Mouse (Mus musculus) telencephalon, adult 2 months (tissue): Measurements from ENCODE around the gene Zfp709.
"Not testable (repeated sequence)": the region's sequence is repeated elsewhere in the genome, so short reads cannot be mapped to it uniquely, and the experiment has no call there.

Source experiments
- DNase-seq: peaks from one replicate; pipeline ENCODE4 v3.0.0-alpha.2; 2011; ENCODE audit warnings: low read depth, low spot score

Zfp709 gene

GRCm38 (mm10) chr8:71881618-71882274 lies at the start of gene Zfp709:
Gene Zfp709 (plus strand): TSS chr8:71882019.
- DNase-seq, result peak; percentile 85

- DNase-seq, result not testable (repeated sequence)
Measured at GRCm38 (mm10) chr8:71838207-71838606, 43.6 kb upstream of the Zfp709 start.

GRCm38 (mm10) chr8:71841201-71841817 lies 40.5 kb upstream of the Zfp709 start:
- DNase-seq, result not testable (repeated sequence)

- DNase-seq, result not testable (repeated sequence)
Measured at GRCm38 (mm10) chr8:71842476-71842875, 39.3 kb upstream of the Zfp709 start.

- DNase-seq, result not testable (repeated sequence)
Measured at GRCm38 (mm10) chr8:71844453-71844852, 37.4 kb upstream of the Zfp709 start.

GRCm38 (mm10) chr8:71845993-71846483 lies 35.8 kb upstream of the Zfp709 start:
- not testable (repeated sequence) for DNase-seq

- not testable (repeated sequence) for DNase-seq
Measured at GRCm38 (mm10) chr8:71846745-71847144, 35.1 kb upstream of the Zfp709 start.

GRCm38 (mm10) chr8:71851014-71851413 lies 30.8 kb upstream of the Zfp709 start:
- DNase-seq, result not testable (repeated sequence)

- not testable (repeated sequence) for DNase-seq
Measured at GRCm38 (mm10) chr8:71853360-71853759, 28.5 kb upstream of the Zfp709 start.

- not testable (repeated sequence) for DNase-seq
Measured at GRCm38 (mm10) chr8:71856630-71857328, 25.0 kb upstream of the Zfp709 start.

- DNase-seq, result not testable (repeated sequence)
Measured at GRCm38 (mm10) chr8:71857364-71857763, 24.5 kb upstream of the Zfp709 start.

GRCm38 (mm10) chr8:71861551-71861950 lies 20.3 kb upstream of the Zfp709 start:
- DNase-seq, result not testable (repeated sequence)

GRCm38 (mm10) chr8:71862038-71862437 lies 19.8 kb upstream of the Zfp709 start:
- not testable (repeated sequence) for DNase-seq

- not testable (repeated sequence) for DNase-seq
Measured at GRCm38 (mm10) chr8:71900666-71901065, 18.8 kb downstream of the Zfp709 start.

- DNase-seq, result not testable (repeated sequence)
Measured at GRCm38 (mm10) chr8:71903084-71903483, 21.3 kb downstream of the Zfp709 start.

- DNase-seq, result no peak
Measured at GRCm38 (mm10) chr8:71906809-71907208, 25.0 kb downstream of the Zfp709 start.

- no peak for DNase-seq
Measured at GRCm38 (mm10) chr8:71907798-71908257, 26.0 kb downstream of the Zfp709 start.

GRCm38 (mm10) chr8:71908309-71909261 lies 26.8 kb downstream of the Zfp709 start, which contains the start of the genes Zfp882 and Zfp617:
Gene Zfp882 (plus strand): TSS chr8:71908608.
Gene Zfp617 (plus strand): TSS chr8:71908635.
- peak; percentile 94 for DNase-seq

GRCm38 (mm10) chr8:71912286-71912685 lies 30.5 kb downstream of the Zfp709 start:
- DNase-seq, result no peak

- DNase-seq, result peak; percentile 96
Measured at GRCm38 (mm10) chr8:71922567-71923401, 41.0 kb downstream of the Zfp709 start.
